Comparison of ENCODE assay signal across 8 mouse cellular contexts in genomic region chr7:27337175-27337853, GRCm38 (mm10). TPM values are rescaled to one million over a fixed set of nuclear protein-coding genes. Genes with fewer than 3 reads are reported as not detected.
DNase-seq lines count a peak whose midpoint lies in the region; ATAC-seq and TF ChIP-seq lines count a peak whose summit lies in the region.

Gene Ltbp4, minus strand, starts transcription at chr7:27337692.

- H3K4me2 ChIP-seq in embryonic facial prominence, embryonic 12.5 days (replicated peaks): peak within 1 kb of the TSS; percentile 88
- peak within 1 kb of the TSS; percentile 66 for H3K4me2 ChIP-seq in heart, embryonic 14.5 days (ENCODE audit: low read length)
- H3K4me2 ChIP-seq in lung, embryonic 14.5 days: peak within 1 kb of the TSS; percentile 61
- H3K4me2 ChIP-seq in stomach, embryonic 15.5 days: peak within 1 kb of the TSS; percentile 88

- peaks cover 40% of the 10 kb centered on the region for H3K27me3 ChIP-seq in embryonic facial prominence, embryonic 12.5 days
- H3K27me3 ChIP-seq in heart, embryonic 14.5 days (ENCODE audit: control insufficient read depth, insufficient read depth, low read length): peaks cover 65% of the 10 kb centered on the region
- H3K27me3 ChIP-seq in lung, embryonic 14.5 days (ENCODE audit: insufficient read depth, low read length): peaks cover 62% of the 10 kb centered on the region
- H3K27me3 ChIP-seq in stomach, embryonic 15.5 days (replicated peaks): peaks cover 36% of the 10 kb centered on the region

- no peaks in the 10 kb centered on the region for H3K9me3 ChIP-seq in embryonic facial prominence, embryonic 12.5 days
- H3K9me3 ChIP-seq in heart, embryonic 14.5 days (ENCODE audit: control insufficient read depth, low read length): no peaks in the 10 kb centered on the region
- H3K9me3 ChIP-seq in lung, embryonic 14.5 days (ENCODE audit: low read depth, low read length): no peaks in the 10 kb centered on the region
- no peaks in the 10 kb centered on the region for H3K9me3 ChIP-seq in stomach, embryonic 15.5 days

- H3K4me3 ChIP-seq in embryonic facial prominence, embryonic 12.5 days: peak within 1 kb of the TSS; percentile 43
- H3K4me3 ChIP-seq in heart, embryonic 14.5 days (ENCODE audit: control insufficient read depth in 1 of 2, insufficient read depth in 1 of 2, low read depth in 1 of 2, low read length in 2 of 2): peak within 1 kb of the TSS; percentile 37 to 41
- peak within 1 kb of the TSS; percentile 38 for H3K4me3 ChIP-seq in lung, embryonic 14.5 days (ENCODE audit: low read depth, low read length)
- peak within 1 kb of the TSS; percentile 45 for H3K4me3 ChIP-seq in stomach, embryonic 15.5 days (replicated peaks)

- no peak within 1 kb of the TSS for H3K27ac ChIP-seq in embryonic facial prominence, embryonic 12.5 days
- H3K27ac ChIP-seq in heart, embryonic 14.5 days (replicated peaks in 1 of 2; ENCODE audit: control insufficient read depth in 1 of 2, insufficient read depth in 1 of 2, low read depth in 2 of 2, low read length in 2 of 2): no peak within 1 kb of the TSS
- no peak within 1 kb of the TSS for H3K27ac ChIP-seq in lung, embryonic 14.5 days (ENCODE audit: low read depth)
- peak within 1 kb of the TSS; percentile 48; the same call in 1 of the 2 replicates for H3K27ac ChIP-seq in stomach, embryonic 15.5 days

- peak within 1 kb of the TSS; percentile 56 for H3K9ac ChIP-seq in embryonic facial prominence, embryonic 12.5 days
- peak within 1 kb of the TSS; percentile 61 for H3K9ac ChIP-seq in heart, embryonic 14.5 days (ENCODE audit: low read length)
- peak within 1 kb of the TSS; percentile 41; the same call in 1 of the 2 replicates for H3K9ac ChIP-seq in lung, embryonic 14.5 days
- H3K9ac ChIP-seq in stomach, embryonic 15.5 days: peak within 1 kb of the TSS; percentile 22; the same call in 1 of the 2 replicates

- peaks cover 40% of the 10 kb centered on the region for H3K4me1 ChIP-seq in embryonic facial prominence, embryonic 12.5 days
- peaks cover 7 to 35% of the 10 kb centered on the region in 2 experiments; a peak in 3 of 4 replicates for H3K4me1 ChIP-seq in heart, embryonic 14.5 days (ENCODE audit: control insufficient read depth in 2 of 2, insufficient read depth in 2 of 2, low read length in 2 of 2)
- H3K4me1 ChIP-seq in lung, embryonic 14.5 days (ENCODE audit: insufficient read depth): no peaks in the 10 kb centered on the region
- H3K4me1 ChIP-seq in stomach, embryonic 15.5 days: peaks cover 43% of the 10 kb centered on the region

- no peak for TF ChIP-seq CTCF in lung, embryonic 14.5 days (IDR thresholded peaks at IDR 0.05; ENCODE audit: low read depth)

- WGBS in embryonic facial prominence, embryonic 12.5 days: under 1% methylated on average over 36 of the region's 36 CpGs
- WGBS in heart, embryonic 14.5 days: 1% methylated on average over 36 of the region's 36 CpGs
- 2% methylated on average over 36 of the region's 36 CpGs for WGBS in lung, embryonic 14.5 days
- 2% methylated on average over 36 of the region's 36 CpGs for WGBS in stomach, embryonic 15.5 days

- H3K36me3 ChIP-seq in embryonic facial prominence, embryonic 12.5 days: peaks cover 9% of the 10 kb centered on the region
- peaks cover 6% of the 10 kb centered on the region; the same call in 1 of the 2 replicates for H3K36me3 ChIP-seq in heart, embryonic 14.5 days (ENCODE audit: control insufficient read depth, insufficient read depth, low read length)
- peaks cover 6% of the 10 kb centered on the region; the same call in 1 of the 2 replicates for H3K36me3 ChIP-seq in lung, embryonic 14.5 days (ENCODE audit: insufficient read depth)
- H3K36me3 ChIP-seq in stomach, embryonic 15.5 days: 0 out of 2 replicates have a peak, but pooled peaks cover 4% of the 10 kb centered on the region

- ATAC-seq in embryonic facial prominence, embryonic 12.5 days (ENCODE audit: insufficient number of reproducible peaks, insufficient read depth, low FRiP score, low TSS enrichment): peak; percentile 45; the same call in 1 of the 2 replicates
- no peak for ATAC-seq in heart, embryonic 14.5 days (ENCODE audit: insufficient number of reproducible peaks, insufficient read depth, low FRiP score, low read depth)
- ATAC-seq in lung, embryonic 14.5 days (ENCODE audit: insufficient read depth): peak; percentile 17; the same call in 1 of the 2 replicates
- ATAC-seq in stomach, embryonic 15.5 days (ENCODE audit: insufficient read depth, low FRiP score, low read depth): peak; percentile 49; the same call in 1 of the 2 replicates

- DNase-seq in thymus, postnatal 14 days: peak; percentile 39
- no peak for DNase-seq in thymus, postnatal 25 days
- DNase-seq in kidney, postnatal 10 days: peak; percentile 82
- peak; percentile 74 for DNase-seq in lung, embryonic 14.5 days
- no peak for DNase-seq in c-Kit-positive CD71-positive TER-119-positive erythroid progenitor cells, embryonic 14.5 days (ENCODE audit: low spot score)

RNA-seq across cellular contexts. Expression of gene Ltbp4, which starts in this region (rescaled TPM):
- 15.9 and 16.8 TPM in 2 replicates for polyA plus RNA-seq in embryonic facial prominence, embryonic 12.5 days (2016; fragmentation: Nextera tagmentation; extraction: Ambion mirVana)
- 47.7 and 55.1 TPM in 2 replicates for polyA plus RNA-seq in heart, embryonic 14.5 days (2014; fragmentation: Nextera tagmentation; extraction: Ambion mirVana)
- 73.5 and 86.0 TPM in 2 replicates for polyA plus RNA-seq in lung, embryonic 14.5 days (2014; fragmentation: Nextera tagmentation; extraction: Ambion mirVana)
- 154 and 161 TPM in 2 replicates for polyA plus RNA-seq in stomach, embryonic 15.5 days (2015; fragmentation: Nextera tagmentation; extraction: Ambion mirVana)

Comparison
In these comparisons a context has a peak if more than half of its experiments do, and no peak if none do; other contexts are left out.
1. DNase-seq: peak in thymus, postnatal 14 days (single experiment), kidney, postnatal 10 days (single experiment) and lung, embryonic 14.5 days (single experiment); none in thymus, postnatal 25 days (single experiment) and c-Kit-positive CD71-positive TER-119-positive erythroid progenitor cells, embryonic 14.5 days (single experiment).
2. Peak in every context shown above with its lines, with median percentiles within 50 percentile points of each other: H3K4me2 ChIP-seq, H3K4me3 ChIP-seq and H3K9ac ChIP-seq.